Mouse (Mus musculus) erythroblast, embryonic 14.5 days (primary cell): ENCODE results near the gene Slitrk3.

Experiments used
- GATA1 ChIP-seq: IDR thresholded peaks from 2 replicates; pipeline ENCODE4 v1.6.1; 2012; ENCODE audit warnings: low read length, inconsistent platforms, mixed read lengths
- TAL1 ChIP-seq: IDR thresholded peaks from 3 replicates; pipeline ENCODE4 v1.6.1; 2012; ENCODE audit warnings: low read length, inconsistent platforms, mixed read lengths

GRCm38 (mm10) chr3:73065823-73066755 lies 8.5 kb upstream of the Slitrk3 start:
- TF ChIP-seq GATA1 (no peak), TAL1 (no peak)
